Comparison of ENCODE assay signal across 8 mouse cellular contexts in genomic region chr19:37601968-37602848, GRCm38 (mm10). TPM values are rescaled to one million over a fixed set of nuclear protein-coding genes. Genes with fewer than 3 reads are reported as not detected.
DNase-seq lines count a peak whose midpoint lies in the region; ATAC-seq and TF ChIP-seq lines count a peak whose summit lies in the region.

No protein-coding gene starts in this region.

- H3K9me3 ChIP-seq in intestine, postnatal 0 days (ENCODE audit: control insufficient read depth) = no peaks in the 10 kb centered on the region
- H3K9me3 ChIP-seq in intestine, embryonic 16.5 days (ENCODE audit: control insufficient read depth, low read length) = no peaks in the 10 kb centered on the region
- no peaks in the 10 kb centered on the region for H3K9me3 ChIP-seq in G1E (replicated peaks)
- H3K9me3 ChIP-seq in heart, postnatal 0 days (replicated peaks; ENCODE audit: control insufficient read depth, low read length) = no peaks in the 10 kb centered on the region
- no peaks in the 10 kb centered on the region for H3K9me3 ChIP-seq in limb, embryonic 10.5 days (replicated peaks)
- H3K9me3 ChIP-seq in midbrain, embryonic 11.5 days (ENCODE audit: control insufficient read depth, low read length) = no peaks in the 10 kb centered on the region

- TF ChIP-seq EP300 in heart, postnatal 0 days (IDR thresholded peaks at IDR 0.05; ENCODE audit: low read depth) = no peak

- no peaks in the 10 kb centered on the region for H3K4me1 ChIP-seq in intestine, postnatal 0 days (replicated peaks; ENCODE audit: control insufficient read depth, insufficient read depth, low read length)
- H3K4me1 ChIP-seq in intestine, embryonic 16.5 days (ENCODE audit: control insufficient read depth, insufficient read depth, low read length) = 0 out of 2 replicates have a peak, but pooled peaks cover 2% of the 10 kb centered on the region
- H3K4me1 ChIP-seq in G1E (ENCODE audit: insufficient read depth, low read depth, low read length) = peaks cover 41% of the 10 kb centered on the region
- no peaks in the 10 kb centered on the region; the same call in 1 of the 2 replicates for H3K4me1 ChIP-seq in heart, postnatal 0 days (ENCODE audit: control insufficient read depth, insufficient read depth)
- H3K4me1 ChIP-seq in limb, embryonic 10.5 days = no peaks in the 10 kb centered on the region
- H3K4me1 ChIP-seq in midbrain, embryonic 11.5 days (ENCODE audit: control insufficient read depth, insufficient read depth, low read length) = no peaks in the 10 kb centered on the region

- no peaks in the 10 kb centered on the region for H3K27me3 ChIP-seq in intestine, postnatal 0 days (replicated peaks; ENCODE audit: control insufficient read depth, insufficient read depth, low read length)
- H3K27me3 ChIP-seq in intestine, embryonic 16.5 days (replicated peaks; ENCODE audit: control insufficient read depth, insufficient read depth, low read length) = no peaks in the 10 kb centered on the region
- no peaks in the 10 kb centered on the region for H3K27me3 ChIP-seq in G1E (ENCODE audit: insufficient read depth, low read length)
- no peaks in the 10 kb centered on the region for H3K27me3 ChIP-seq in heart, postnatal 0 days (ENCODE audit: control insufficient read depth, insufficient read depth, low read length)
- no peaks in the 10 kb centered on the region for H3K27me3 ChIP-seq in limb, embryonic 10.5 days (ENCODE audit: low read depth, poor library complexity, severe bottlenecking)
- H3K27me3 ChIP-seq in midbrain, embryonic 11.5 days (ENCODE audit: control insufficient read depth, insufficient read depth, low read length) = no peaks in the 10 kb centered on the region

- H3K9ac ChIP-seq in intestine, postnatal 0 days (ENCODE audit: low read depth, low read length) = no peak overlapping the region
- no peak overlapping the region for H3K9ac ChIP-seq in intestine, embryonic 16.5 days (ENCODE audit: low read depth, low read length)
- H3K9ac ChIP-seq in heart, postnatal 0 days (replicated peaks; ENCODE audit: low read depth, low read length) = no peak overlapping the region
- H3K9ac ChIP-seq in midbrain, embryonic 11.5 days (ENCODE audit: low read length) = no peak overlapping the region

- no peak overlapping the region for H3K4me3 ChIP-seq in intestine, postnatal 0 days (ENCODE audit: low read depth, low read length)
- no peak overlapping the region for H3K4me3 ChIP-seq in intestine, embryonic 16.5 days (ENCODE audit: low read length)
- H3K4me3 ChIP-seq in G1E (ENCODE audit: low read depth, low read length) = peak overlapping the region; percentile 36; the same call in 1 of the 2 replicates
- peak overlapping the region; percentile 8; the same call in 1 of the 2 replicates for H3K4me3 ChIP-seq in heart, postnatal 0 days (ENCODE audit: low read depth, low read length)
- H3K4me3 ChIP-seq in limb, embryonic 10.5 days = no peak overlapping the region
- H3K4me3 ChIP-seq in midbrain, embryonic 11.5 days (ENCODE audit: low read depth, low read length) = no peak overlapping the region

- H3K4me2 ChIP-seq in intestine, postnatal 0 days (replicated peaks; ENCODE audit: low read depth) = peak overlapping the region; percentile 30; the same call in 1 of the 2 replicates
- no peak overlapping the region for H3K4me2 ChIP-seq in intestine, embryonic 16.5 days (ENCODE audit: low read depth, low read length)
- H3K4me2 ChIP-seq in heart, postnatal 0 days (ENCODE audit: low read depth, low read length) = peak overlapping the region; percentile 51
- no peak overlapping the region for H3K4me2 ChIP-seq in midbrain, embryonic 11.5 days

- DNase-seq in G1E (ENCODE audit: low spot score) = peak; percentile 11
- DNase-seq in embryo, embryonic 9.5 days (ENCODE audit: extremely low spot score) = peak; percentile 50
- peak; percentile 59 for DNase-seq in heart, postnatal 0 days (ENCODE audit: low spot score)
- no peak for DNase-seq in limb, embryonic 10.5 days (ENCODE audit: low spot score)
- peak; percentile 92 for DNase-seq in midbrain, embryonic 11.5 days (ENCODE audit: low spot score, missing footprints)
- no peak for DNase-seq in frontal cortex, postnatal 10 days (ENCODE audit: low spot score in 2 of 2)

- peaks cover 47% of the 10 kb centered on the region for H3K36me3 ChIP-seq in intestine, postnatal 0 days (ENCODE audit: control insufficient read depth, insufficient read depth)
- no peaks in the 10 kb centered on the region for H3K36me3 ChIP-seq in intestine, embryonic 16.5 days (ENCODE audit: control insufficient read depth, insufficient read depth, low read length)
- peaks cover 77% of the 10 kb centered on the region for H3K36me3 ChIP-seq in G1E (replicated peaks)
- peaks cover 14% of the 10 kb centered on the region; the same call in 1 of the 2 replicates for H3K36me3 ChIP-seq in heart, postnatal 0 days (replicated peaks; ENCODE audit: control insufficient read depth, insufficient read depth, low read length)
- no peaks in the 10 kb centered on the region for H3K36me3 ChIP-seq in limb, embryonic 10.5 days
- H3K36me3 ChIP-seq in midbrain, embryonic 11.5 days (ENCODE audit: control insufficient read depth, insufficient read depth, low read length) = no peaks in the 10 kb centered on the region

- WGBS in intestine, postnatal 0 days = 37% methylated on average over 22 of the region's 22 CpGs
- 37% methylated on average over 22 of the region's 22 CpGs for WGBS in intestine, embryonic 16.5 days
- WGBS in heart, postnatal 0 days = 28% methylated on average over 22 of the region's 22 CpGs
- 46% methylated on average over 22 of the region's 22 CpGs for WGBS in limb, embryonic 10.5 days
- WGBS in midbrain, embryonic 11.5 days = 41% methylated on average over 22 of the region's 22 CpGs

- peak; percentile 67 for TF ChIP-seq CTCF in intestine, postnatal 0 days (IDR thresholded peaks at IDR 0.05; ENCODE audit: low read depth)
- no peak for TF ChIP-seq CTCF in G1E (IDR thresholded peaks at IDR 0.05; ENCODE audit: low read depth, low read length)
- peak; percentile 47 for TF ChIP-seq CTCF in heart, postnatal 0 days (IDR thresholded peaks at IDR 0.05; ENCODE audit: low read depth)

- H3K27ac ChIP-seq in intestine, postnatal 0 days (ENCODE audit: low read depth, low read length) = no peak overlapping the region
- no peak overlapping the region for H3K27ac ChIP-seq in intestine, embryonic 16.5 days (ENCODE audit: low read length)
- no peak overlapping the region for H3K27ac ChIP-seq in heart, postnatal 0 days (ENCODE audit: low read depth)
- 0 out of 2 replicates have a peak overlapping the region, but pooled peaks have one; percentile 56 for H3K27ac ChIP-seq in limb, embryonic 10.5 days
- no peak overlapping the region for H3K27ac ChIP-seq in midbrain, embryonic 11.5 days (ENCODE audit: low read depth, low read length)

- no peak for ATAC-seq in intestine, postnatal 0 days
- no peak for ATAC-seq in intestine, embryonic 16.5 days
- ATAC-seq in G1E (ENCODE audit: extremely low read depth, insufficient number of reproducible peaks, low FRiP score, poor library complexity, severe bottlenecking) = peak; percentile 40
- peak; percentile 53; the same call in 1 of the 2 replicates for ATAC-seq in heart, postnatal 0 days (ENCODE audit: insufficient read depth, low read depth)
- ATAC-seq in midbrain, embryonic 11.5 days (ENCODE audit: low FRiP score) = no peak; the same call in 1 of the 2 replicates

RNA-seq across cellular contexts. Expression of gene Exoc6, which starts 52.0 kb away (rescaled TPM):
- 23.3 and 24.6 TPM in 2 replicates for polyA plus RNA-seq in intestine, postnatal 0 days (2015; fragmentation: Nextera tagmentation; extraction: Ambion mirVana)
- polyA plus RNA-seq in intestine, embryonic 16.5 days (2015; fragmentation: Nextera tagmentation; extraction: Ambion mirVana) = 21.7 and 23.8 TPM in 2 replicates
- total RNA-seq in G1E (2014; fragmentation: Nextera tagmentation) = 90.4 and 92.8 TPM in 2 replicates
- total RNA-seq in G1E (2017) = 100 and 117 TPM in 2 replicates
- polyA plus RNA-seq in G1E (2012) = 25.6 and 26.0 TPM in 2 replicates
- total RNA-seq in heart, postnatal 0 days (2014; rRNA removed; ENCODE audit: low replicate concordance) = 19.9 and 24.2 TPM in 2 replicates
- 18.2 and 20.8 TPM in 2 replicates for polyA plus RNA-seq in heart, postnatal 0 days (2015; fragmentation: Nextera tagmentation; extraction: Ambion mirVana)
- polyA plus RNA-seq in limb, embryonic 10.5 days (2016; fragmentation: Nextera tagmentation; extraction: Ambion mirVana) = 7.2 and 7.3 TPM in 2 replicates
- 8.6 and 9.6 TPM in 2 replicates for polyA plus RNA-seq in midbrain, embryonic 11.5 days (2014; fragmentation: Nextera tagmentation; extraction: Ambion mirVana)

Comparison
In these comparisons a context has a peak if more than half of its experiments do, and no peak if none do; other contexts are left out.
1. H3K4me2 ChIP-seq: peak in intestine, postnatal 0 days (single experiment) and heart, postnatal 0 days (single experiment); none in intestine, embryonic 16.5 days (single experiment) and midbrain, embryonic 11.5 days (single experiment).
2. ATAC-seq: peak in G1E (single experiment) and heart, postnatal 0 days (single experiment); none in intestine, postnatal 0 days (single experiment), intestine, embryonic 16.5 days (single experiment) and midbrain, embryonic 11.5 days (single experiment).
3. H3K4me3 ChIP-seq: peak in G1E (single experiment) and heart, postnatal 0 days (single experiment); none in intestine, postnatal 0 days (single experiment), intestine, embryonic 16.5 days (single experiment), limb, embryonic 10.5 days (single experiment) and midbrain, embryonic 11.5 days (single experiment).
4. DNase-seq: peak in G1E (single experiment), embryo, embryonic 9.5 days (single experiment), heart, postnatal 0 days (single experiment) and midbrain, embryonic 11.5 days (single experiment); none in limb, embryonic 10.5 days (single experiment) and frontal cortex, postnatal 10 days (0 of 2).